Mouse (Mus musculus): ENCODE measurements around the gene Padi6.

GRCm38 (mm10) chr4:140679723-140680380 is 62.6 kb downstream of the Padi6 start:
- TF ChIP-seq POLR2A (IDR thresholded peaks at IDR 0.05; ENCODE audit: low read depth, low read length), result no peak; the same call in 1 of the 2 replicates
- peak; percentile 95 for TF ChIP-seq CTCF (IDR thresholded peaks at IDR 0.05; ENCODE audit: borderline replicate concordance, insufficient read depth, low read length)
